Mouse (Mus musculus): ENCODE results near the gene Tmcc3.

GRCm38 (mm10) chr10:94500877-94501273 is 189.1 kb downstream of the Tmcc3 start:
- no peak for TF ChIP-seq POLR2A (IDR thresholded peaks at IDR 0.05; ENCODE audit: insufficient read depth, low read depth, low read length)
- TF ChIP-seq CTCF (IDR thresholded peaks at IDR 0.05; ENCODE audit: insufficient read depth, low read depth, low read length) = no peak
